Mouse (Mus musculus) right cerebral cortex, postnatal 4 days (tissue): ENCODE data around the gene Pcdh7.

Experiments used
- DNase-seq: peaks from one replicate; pipeline ENCODE4 v3.0.0-alpha.2; 2022

Gene Pcdh7

DNA sequence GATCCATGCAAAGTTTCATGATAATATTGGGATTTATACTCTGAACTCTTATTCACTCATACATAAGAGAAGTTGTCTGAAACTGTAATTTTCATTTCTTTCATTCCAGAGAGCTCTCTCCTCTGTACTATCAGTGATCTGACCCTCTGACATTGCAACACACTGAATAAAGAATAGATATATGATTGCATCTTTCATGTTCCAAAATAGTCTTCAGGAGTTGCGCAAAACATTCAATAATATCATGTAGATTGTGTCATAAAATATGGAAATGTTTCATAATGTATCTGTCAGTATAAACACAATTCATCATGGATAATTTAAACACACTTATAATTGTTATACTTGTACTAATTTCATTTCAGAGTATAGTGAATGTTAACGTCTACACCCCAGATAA is 216.9 kb downstream of the Pcdh7 start:
- DNase-seq = no peak

DNA sequence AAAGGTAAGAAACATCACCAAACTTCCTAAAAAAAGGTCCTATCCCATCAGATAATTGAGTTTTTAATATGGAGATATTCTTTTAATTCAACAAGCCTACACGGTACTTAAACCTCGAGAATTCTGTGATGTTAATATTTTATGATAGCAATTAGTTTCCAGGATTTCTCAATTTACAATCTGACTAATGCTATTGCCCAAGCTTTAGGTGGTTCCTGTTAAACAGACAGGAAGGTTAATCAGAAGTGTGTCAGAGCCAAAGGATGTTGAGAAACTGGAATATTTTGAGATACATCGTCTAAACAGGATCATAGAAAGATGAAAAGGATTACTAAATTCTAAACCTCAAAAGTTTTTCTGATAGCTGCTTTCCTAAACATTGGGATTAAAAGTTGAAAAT is 222.7 kb downstream of the Pcdh7 start:
- DNase-seq = no peak

DNA sequence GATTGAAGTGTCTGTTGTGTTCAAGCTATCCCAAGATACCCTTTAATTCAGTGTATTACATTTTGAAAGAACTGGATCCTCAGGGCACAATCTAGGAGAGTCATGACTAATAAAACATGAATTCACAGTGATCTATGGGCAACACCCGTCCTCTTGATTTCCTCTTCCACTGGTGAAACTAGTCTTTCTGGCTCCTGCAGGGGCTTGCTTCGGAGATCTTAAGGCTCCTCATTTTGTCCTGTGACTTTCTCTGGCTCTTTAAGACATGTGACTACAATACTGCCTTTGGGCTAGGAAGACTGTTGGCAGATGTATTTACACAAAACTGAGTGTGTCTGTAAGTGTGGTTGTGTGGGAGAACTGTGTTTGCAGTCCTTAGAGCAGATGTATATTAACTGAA is 225.4 kb downstream of the Pcdh7 start:
- no peak for DNase-seq

DNA sequence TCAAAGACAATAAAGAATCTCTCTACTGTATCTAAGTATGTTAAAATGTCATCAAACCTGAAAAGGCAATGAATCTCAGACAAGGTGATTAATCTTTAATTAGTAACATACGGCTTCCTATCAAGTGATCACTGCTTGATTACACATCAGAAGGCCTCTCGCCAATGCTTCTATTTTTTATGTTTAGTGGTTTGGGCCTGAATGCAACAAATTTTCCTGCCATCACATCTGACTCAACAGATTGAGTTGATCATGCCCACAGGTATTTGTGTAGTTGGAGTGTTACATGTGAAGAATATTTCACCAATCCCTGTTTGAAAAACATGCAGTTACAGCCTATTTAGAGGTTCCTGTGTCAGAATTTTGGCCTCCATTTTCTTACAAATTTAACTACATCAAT is 225.8 kb downstream of the Pcdh7 start:
- DNase-seq = no peak

DNA sequence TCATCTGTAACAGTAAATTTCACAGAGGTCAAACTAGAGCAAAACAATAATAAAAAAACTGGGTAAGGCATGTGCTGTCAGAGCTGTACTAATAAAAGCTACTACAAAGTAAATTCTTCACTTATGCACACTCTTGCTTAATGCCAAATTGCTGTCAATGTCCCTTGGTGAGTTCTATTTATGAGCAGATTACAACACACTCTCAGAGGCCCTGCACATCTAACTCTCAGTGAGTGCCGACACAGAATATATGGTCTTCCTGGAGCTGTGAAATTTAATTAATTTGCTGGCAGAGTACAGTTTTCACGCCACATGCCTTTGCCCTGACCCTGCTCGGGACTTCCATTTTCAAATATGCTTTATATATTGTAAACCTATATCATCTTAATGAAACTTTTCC is 227.7 kb downstream of the Pcdh7 start:
- DNase-seq = no peak

DNA sequence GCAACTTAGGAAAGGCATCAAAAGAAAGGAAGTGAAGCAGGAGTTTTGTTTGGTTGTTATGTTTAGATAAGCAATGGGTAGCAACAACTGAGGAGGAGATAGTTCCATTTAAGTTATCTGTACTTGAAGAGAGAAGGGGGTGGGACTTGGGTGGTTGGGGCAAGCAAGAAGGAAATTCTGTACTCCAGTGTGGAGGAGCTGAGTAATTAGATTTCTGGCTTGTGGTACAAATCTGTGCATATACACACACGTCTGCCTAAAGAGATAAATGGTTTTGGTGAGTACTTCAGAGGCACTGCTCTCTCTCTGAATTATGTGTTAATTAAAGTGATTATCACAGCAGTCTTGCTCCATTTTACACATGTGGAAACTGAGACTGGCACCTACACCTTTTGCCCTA is 241.6 kb downstream of the Pcdh7 start:
- no peak for DNase-seq

DNA sequence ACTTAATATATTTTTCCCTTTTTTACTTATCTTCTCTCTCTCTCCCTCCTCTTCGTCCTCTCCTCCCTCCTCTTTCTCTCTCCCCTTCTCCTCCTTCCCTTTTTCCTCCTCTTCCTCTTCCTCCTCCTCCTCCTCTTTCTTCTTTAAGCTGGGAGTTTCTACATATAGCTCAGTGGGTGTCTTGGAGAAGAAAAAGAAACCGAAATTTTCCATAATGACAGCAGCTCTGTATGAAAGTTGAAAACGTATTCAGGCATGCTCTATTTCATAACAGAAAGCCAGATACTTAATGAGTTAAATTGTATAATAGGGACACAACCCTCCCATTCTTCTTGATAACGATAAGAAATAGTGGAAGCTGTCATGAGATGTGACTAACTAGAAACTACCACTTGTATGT is 246.0 kb downstream of the Pcdh7 start:
- no peak for DNase-seq

DNA sequence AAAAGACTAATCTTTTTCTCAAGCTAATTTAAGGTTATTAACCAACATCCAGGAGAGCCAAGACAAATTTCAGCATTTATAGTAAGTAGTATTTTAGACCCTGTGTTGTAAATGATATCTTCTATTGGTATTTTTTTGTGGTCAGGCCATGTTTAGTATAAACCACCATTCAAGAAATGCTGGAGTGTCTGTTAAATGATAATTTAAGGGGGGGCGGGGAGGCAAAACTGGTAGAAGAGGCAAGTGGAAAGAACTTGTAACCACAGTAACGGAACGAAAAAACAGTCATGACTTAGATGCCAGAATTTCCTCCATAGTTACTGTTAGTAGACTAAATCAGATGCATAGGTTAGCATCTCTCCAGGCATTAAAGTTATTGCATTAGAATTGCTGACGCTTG is 246.4 kb downstream of the Pcdh7 start:
- DNase-seq = no peak

DNA sequence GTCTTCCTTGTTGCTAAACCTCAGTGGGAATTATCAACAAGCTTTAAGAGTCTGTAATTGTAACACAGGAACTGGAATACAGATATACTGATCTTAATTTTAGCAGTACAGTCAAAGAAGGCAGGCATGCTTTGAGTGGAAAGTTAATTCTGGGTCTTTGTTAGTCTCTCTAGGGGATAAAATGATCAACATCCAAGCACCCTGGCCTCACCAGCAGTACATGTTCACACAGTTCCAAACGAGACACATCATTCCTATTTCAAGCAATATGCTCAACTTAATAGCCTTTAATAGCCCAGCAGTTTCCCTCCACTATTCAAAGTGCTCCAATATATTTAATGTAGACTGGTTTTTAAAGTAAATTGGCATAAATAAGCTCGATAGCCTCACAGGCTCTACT is 275.8 kb downstream of the Pcdh7 start:
- no peak for DNase-seq

DNA sequence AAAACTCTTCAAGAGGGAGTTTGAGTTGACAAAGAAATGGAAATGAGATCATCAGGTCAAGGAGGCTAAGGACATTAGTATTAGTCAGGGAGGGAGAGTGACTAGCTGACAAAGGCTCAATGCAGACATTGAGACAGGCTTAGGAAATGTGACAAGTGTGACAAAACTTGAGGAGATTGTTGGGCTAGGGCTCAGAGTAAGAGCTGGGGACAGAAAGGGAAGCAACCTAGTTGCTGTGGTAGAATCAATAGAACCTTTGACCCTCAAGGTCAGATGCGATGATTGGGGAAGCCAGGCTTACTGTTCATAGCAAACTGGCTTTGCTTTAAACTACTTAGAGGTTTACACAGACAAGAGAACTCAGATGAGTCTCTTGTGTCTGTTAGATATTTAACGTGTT is 303.6 kb downstream of the Pcdh7 start:
- no peak for DNase-seq

DNA sequence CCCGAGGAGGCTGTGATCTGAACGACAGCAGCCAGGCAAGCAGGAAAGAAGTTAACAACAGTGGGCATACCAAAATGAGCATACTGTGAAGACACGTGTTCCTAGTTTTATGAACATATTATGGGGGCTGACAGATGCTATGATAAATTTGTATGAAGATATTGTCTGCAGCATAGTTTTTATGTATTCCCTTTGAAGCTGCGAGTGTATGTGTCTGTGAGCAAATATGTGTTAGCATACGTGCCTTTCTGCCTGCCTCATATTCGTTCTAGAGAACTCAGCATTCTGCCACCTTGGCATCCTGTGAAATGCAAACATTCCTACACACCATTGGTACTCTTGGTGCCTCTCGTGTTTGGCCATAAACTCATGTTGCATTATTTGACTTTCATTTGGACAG is 307.4 kb downstream of the Pcdh7 start:
- DNase-seq = no peak

DNA sequence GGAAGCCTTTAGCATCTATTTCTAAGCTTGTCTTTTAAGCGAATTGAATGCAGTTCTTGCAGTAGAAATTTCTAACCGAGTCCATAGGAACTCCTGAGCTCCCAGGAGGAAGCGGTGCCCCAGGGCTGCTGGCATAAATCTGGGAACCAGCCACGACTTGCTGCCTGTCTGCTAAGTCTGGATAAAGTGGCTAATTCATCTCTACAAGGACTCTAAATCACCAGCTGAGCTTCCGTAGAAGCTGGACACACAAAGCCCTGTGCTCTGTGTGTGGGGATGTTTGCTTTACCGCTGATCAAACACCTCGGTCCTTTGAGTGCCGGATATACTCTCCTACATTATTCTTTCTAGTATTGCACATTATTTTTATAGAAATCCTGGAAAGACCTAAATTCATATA is 308.0 kb downstream of the Pcdh7 start:
- DNase-seq = peak; percentile 7

DNA sequence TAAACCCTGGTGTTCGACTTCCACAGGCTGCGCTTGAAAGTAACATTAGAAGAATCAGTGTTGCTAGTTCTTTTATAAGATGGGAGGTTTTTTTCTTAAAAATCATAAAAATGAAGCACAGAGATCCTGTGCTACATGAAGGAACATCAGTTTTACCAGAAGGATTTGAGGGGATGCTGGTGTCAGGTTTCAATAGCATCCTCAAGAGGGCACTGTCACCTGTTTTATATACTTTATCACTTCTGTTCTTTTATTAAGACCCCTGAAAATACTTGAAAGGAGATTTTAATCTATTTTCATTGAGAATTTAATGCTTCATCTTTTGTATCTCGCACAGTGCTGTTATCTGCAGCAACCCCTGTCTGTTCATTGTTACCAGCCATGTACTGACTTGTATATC is 322.1 kb downstream of the Pcdh7 start:
- DNase-seq = no peak

DNA sequence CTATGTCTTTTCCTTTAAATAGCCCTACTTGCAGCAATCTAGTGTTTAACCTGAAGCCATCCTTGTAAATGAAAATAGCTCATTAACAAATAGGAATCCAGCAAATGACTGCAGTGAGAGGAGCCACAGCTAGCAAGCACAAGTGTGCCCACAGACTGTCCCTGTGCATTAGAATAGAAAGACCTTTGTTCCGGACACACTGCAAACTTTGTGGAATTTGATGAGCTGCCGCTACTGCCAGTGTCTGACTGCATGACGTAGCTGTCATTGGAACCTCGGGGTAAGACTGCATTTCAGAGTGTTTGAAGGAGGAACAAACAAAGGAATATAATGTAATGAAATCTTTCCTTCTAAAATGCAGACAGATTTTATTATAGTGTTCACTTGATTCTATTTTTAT is 326.4 kb downstream of the Pcdh7 start:
- no peak for DNase-seq

DNA sequence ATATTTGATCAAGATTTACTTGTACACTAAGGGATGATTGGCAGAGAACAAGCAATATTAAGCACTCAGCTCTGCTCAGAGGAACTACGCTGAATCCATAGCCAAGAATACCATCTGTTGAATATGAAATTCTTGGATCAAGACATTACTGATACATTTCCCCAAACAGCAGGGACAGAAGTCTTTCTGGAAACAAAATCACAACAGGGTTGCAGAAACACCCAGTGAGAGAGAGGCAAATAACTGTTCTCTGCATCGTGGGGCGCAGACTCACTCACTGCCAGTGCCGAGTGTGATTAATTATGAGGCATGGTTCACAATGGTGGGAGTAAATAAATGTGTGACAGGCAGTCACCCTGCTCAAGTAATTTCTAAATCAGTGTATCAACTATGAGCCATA is 363.3 kb downstream of the Pcdh7 start:
- no peak for DNase-seq

DNA sequence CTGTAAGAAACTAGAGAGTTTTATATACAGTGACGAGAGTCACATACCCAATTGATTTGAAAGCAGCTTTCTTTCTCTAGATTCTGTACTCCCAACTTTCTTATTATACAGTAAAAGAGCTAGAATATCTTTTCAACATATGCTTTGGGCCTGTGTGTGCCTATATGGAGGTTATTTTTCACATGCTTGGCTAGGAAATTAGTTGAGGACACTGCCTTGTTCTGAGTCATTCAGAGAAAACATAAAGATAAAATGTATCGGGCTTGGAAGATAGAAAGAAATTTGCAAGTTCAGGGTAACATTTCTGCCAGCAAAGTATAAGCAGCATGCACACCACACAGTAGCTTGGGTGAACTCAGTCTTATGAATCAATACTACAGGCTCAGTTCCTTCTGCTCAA is 364.5 kb downstream of the Pcdh7 start:
- no peak for DNase-seq

DNA sequence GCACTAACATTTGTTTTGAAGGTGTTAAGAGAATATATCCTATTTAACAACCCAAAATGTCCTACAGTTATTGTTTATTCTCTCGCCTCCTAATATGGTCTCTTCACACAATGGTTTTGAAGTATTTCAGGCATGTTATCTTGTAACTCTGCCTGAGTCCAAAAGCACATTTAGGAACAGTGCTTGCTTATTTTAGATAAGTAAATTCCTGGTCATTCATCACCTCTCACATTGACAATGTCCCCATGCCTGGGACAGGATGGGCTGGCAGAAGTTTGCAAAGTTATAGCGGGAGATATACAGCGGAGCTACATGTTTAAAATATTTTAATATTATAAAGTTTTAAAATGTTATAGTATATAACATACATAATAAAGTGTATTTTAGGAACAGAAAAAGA is 365.3 kb downstream of the Pcdh7 start:
- DNase-seq = no peak

DNA sequence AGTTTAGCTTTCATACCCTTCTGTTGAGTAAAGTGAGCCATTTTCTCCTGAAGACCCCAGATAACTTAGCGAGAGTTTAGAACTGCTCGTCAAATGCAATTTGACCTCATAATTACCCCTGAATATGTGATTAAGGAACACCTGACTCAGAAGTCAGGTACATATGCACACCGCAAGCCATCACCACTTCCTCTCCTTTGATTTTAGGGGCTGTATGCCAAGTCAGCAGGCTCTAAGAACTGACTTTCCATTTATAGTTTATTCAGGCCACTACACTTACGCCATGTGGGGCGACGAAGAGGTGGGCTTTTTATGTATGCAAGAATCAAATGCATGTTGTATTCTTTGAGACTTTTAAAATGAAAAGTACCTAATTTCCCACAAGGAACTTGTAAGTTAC is 366.2 kb downstream of the Pcdh7 start:
- no peak for DNase-seq

DNA sequence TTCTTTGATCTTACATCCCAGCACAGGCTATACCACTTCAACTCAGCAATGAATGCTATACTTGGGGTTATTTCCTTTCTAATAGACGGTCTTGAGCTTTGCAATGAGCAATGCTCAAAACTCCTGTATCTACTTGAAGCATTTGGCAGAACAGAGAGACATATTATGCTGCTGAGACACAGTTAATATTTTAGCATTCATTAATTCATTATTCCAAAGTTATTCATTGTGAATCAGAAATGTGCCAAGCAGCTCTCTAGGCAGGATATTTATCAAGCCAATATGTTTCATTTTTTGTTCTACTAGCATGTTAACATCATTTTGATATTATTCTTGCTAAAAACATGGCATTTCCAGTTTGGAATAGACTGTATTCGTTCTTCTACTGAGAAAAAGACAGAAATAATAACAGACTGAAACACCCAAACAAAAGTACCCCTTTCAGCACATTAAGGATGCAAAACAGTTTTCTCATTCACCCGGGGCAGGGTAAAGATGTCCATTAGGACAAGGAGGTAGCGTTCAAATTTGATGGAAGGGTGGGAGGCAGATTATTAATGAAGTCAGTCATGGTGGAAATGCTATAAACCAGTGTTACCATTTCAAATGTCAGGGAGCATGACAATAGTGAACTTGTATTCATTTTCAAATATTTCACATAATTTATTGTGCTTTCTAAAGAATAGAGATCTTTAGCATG is 391.0 kb downstream of the Pcdh7 start:
- no peak for DNase-seq

DNA sequence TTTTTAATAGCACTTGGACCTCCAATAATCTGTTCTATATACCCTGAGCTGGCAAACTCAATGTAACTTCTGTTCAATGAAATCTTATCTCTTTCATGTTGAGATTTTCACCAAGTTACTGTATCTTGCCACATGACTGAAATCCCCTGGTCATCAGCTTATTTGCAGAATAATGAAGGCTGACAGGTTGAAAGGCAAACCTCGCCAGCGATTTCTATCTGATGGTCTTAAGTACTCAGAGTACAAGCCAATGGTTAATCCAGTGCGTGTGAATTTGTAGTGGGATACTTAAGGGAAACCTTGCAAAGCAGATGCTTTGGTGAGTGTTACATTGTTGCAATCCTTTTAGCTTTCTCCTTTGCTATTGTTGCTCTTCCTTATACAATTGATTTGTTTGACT is 398.3 kb downstream of the Pcdh7 start:
- DNase-seq = no peak

DNA sequence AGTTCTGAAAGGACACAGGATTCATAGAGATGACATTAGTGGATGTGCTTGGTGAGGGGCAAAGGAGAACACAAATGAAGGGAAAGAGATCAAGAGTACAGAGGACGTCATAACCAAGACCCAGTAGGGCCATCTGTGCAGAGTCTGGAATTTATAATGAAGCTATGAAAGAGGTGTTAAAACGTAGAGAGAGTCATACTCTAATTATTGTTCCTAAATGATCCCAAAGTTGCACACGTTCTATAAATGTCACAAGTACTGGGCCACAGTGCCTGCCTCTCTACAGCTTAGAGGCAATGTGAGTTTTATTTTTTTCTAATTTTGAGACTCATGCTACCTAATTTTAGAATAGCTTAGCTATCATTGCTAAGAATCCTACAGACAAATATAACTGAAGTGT is 400.1 kb downstream of the Pcdh7 start:
- DNase-seq = no peak

DNA sequence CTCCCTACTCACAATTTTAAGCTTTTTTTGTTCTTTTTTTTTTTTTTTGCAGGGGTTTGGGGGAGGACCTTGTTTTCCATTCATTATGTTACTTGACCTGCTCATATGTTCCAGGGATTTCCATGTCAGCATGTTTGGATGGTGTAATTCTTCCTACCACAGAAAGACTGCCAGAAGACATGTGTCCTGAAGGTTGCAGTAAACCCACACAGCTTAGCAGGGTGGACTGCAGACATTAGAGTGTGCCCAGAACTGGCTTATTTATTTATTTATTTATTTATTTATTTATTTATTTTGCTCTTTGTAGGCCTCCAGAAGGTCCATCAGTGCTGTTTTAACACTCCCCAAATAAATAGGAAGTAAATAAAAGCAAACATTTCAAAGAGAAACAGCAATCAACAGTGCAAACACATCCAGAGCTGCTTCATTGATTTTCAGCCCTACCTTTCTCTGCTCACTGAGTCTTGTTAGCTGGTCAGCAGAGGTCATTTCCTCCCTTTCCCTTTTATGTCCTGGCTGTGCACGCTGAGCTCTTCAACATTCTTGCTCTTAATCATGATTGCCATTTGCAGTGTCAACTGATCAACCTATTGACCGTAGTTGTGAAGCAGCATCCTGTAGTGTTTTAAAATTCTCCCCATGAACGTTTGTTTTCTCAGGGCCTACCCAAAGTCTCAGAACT is 401.3 kb downstream of the Pcdh7 start:
- DNase-seq = no peak

DNA sequence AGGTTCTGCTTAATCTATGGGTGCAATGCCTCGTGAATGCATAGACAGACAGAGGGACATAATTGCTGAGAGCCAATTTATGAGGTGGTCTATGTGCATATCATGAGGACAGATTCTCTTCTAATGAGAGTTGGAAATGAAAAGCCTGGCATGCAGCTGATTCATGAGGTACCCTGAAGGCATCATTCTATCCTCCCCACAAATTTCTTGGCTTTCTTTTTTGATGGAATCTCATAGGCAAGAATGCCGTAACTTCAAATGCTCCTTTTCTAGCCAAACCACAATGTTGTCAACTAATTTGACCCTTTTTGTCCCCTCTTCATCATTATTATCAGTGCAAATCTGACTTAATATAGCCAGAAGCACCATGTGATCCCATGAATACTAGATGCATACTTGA is 426.1 kb downstream of the Pcdh7 start:
- no peak for DNase-seq

DNA sequence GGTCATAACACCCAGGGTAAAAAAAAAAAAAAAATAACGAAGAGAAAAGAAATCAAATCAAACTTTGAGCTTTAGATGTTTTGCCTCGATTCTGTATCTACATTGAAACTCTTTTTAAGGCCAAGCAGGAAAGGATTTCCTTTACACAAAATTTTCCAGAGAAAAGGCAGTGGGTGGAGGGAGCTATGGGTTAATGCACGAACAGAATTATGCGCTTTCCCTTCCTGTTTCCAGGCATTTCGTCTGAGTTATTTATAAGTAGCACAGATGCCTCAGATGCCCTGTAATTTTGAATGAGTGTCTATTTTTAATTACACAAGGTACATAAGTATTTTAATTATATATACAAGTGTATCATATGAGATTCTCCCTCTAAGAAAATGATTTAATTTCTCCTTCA is 436.2 kb downstream of the Pcdh7 start:
- no peak for DNase-seq

DNA sequence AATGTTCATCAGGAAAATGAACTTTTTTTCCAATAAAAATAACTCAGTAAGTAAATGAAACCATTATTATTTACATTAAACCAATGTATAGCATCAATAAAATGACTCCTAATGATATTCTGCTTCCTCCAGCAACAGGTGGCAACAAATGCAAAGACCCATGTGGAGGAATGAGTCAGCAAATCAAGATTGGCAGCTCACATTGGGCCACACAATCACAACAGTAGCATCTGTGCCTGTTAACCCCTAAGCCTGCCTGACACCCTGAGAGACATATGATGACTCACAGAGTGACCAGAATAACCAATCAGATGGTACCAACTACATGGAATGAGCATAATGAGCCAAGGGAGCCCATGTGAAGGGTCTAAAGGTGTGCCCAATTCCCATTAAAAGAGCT is 454.5 kb downstream of the Pcdh7 start:
- DNase-seq = no peak
